Mouse (Mus musculus) MN1 (cell line): ENCODE results near the gene Taf12.
A peak's percentile ranks its signal among the peaks of the same experiment; 100 is the strongest.

Experiments
- DNase-seq: peaks from one replicate; pipeline ENCODE4 v3.0.0-alpha.2; 2016; ENCODE audit warnings: low spot score

The Taf12 gene

GRCm38 (mm10) chr4:132274156-132274862 lies at the start of gene Taf12:
Gene Taf12, plus strand, starts transcription at chr4:132274375.
- peak; percentile 97 for DNase-seq

- no peak for DNase-seq
Observed at GRCm38 (mm10) chr4:132230422-132230821, 43.8 kb upstream of the Taf12 start.

- DNase-seq, result no peak
Observed at GRCm38 (mm10) chr4:132234710-132235109, 39.5 kb upstream of the Taf12 start.

- no peak for DNase-seq
Observed at GRCm38 (mm10) chr4:132238356-132238755, 35.8 kb upstream of the Taf12 start.

GRCm38 (mm10) chr4:132240367-132240766 lies 33.8 kb upstream of the Taf12 start:
- no peak for DNase-seq

GRCm38 (mm10) chr4:132241208-132241607 lies 33.0 kb upstream of the Taf12 start:
- DNase-seq, result peak; percentile 64

- no peak for DNase-seq
Observed at GRCm38 (mm10) chr4:132245643-132246042, 28.5 kb upstream of the Taf12 start.

- DNase-seq, result no peak
Observed at GRCm38 (mm10) chr4:132247451-132247997, 26.7 kb upstream of the Taf12 start.

GRCm38 (mm10) chr4:132251596-132251995 lies 22.6 kb upstream of the Taf12 start:
- no peak for DNase-seq

GRCm38 (mm10) chr4:132253128-132253527 lies 21.0 kb upstream of the Taf12 start:
- no peak for DNase-seq

GRCm38 (mm10) chr4:132253622-132254021 lies 20.6 kb upstream of the Taf12 start:
- no peak for DNase-seq

- DNase-seq, result no peak
Observed at GRCm38 (mm10) chr4:132254986-132255385, 19.2 kb upstream of the Taf12 start.

- no peak for DNase-seq
Observed at GRCm38 (mm10) chr4:132256384-132256783, 17.8 kb upstream of the Taf12 start.

GRCm38 (mm10) chr4:132259248-132259647 lies 14.9 kb upstream of the Taf12 start:
- no peak for DNase-seq

GRCm38 (mm10) chr4:132260404-132261379 lies 13.5 kb upstream of the Taf12 start:
- peak; percentile 76 for DNase-seq

- peak; percentile 87 for DNase-seq
Observed at GRCm38 (mm10) chr4:132261514-132262357, 12.4 kb upstream of the Taf12 start, which contains the start of gene Gmeb1. Gene Gmeb1, minus strand, starts transcription at chr4:132261602.

- no peak for DNase-seq
Observed at GRCm38 (mm10) chr4:132262358-132262616, 11.9 kb upstream of the Taf12 start.

- no peak for DNase-seq
Observed at GRCm38 (mm10) chr4:132263313-132263712, 10.9 kb upstream of the Taf12 start.

- DNase-seq, result no peak
Observed at GRCm38 (mm10) chr4:132266835-132267349, 7.3 kb upstream of the Taf12 start.

- DNase-seq, result peak; percentile 71
Observed at GRCm38 (mm10) chr4:132268871-132269739, 5.1 kb upstream of the Taf12 start.
